Mouse (Mus musculus) lung, embryonic 16.5 days (tissue): ENCODE data around the gene Lims1. TPM values are rescaled to one million over a fixed set of nuclear protein-coding genes. Genes with fewer than 3 reads are reported as not detected.
"Not testable (repeated sequence)": the region's sequence is repeated elsewhere in the genome, so short reads cannot be mapped to it uniquely, and the experiment has no call there.

Experiments
- ATAC-seq: fragments of 200-750 bp; cut with Nextera tagmentation; 2 replicates; pipeline ENCODE4 v1.8.0; 2017; ENCODE audit warnings: low read depth, mild to moderate bottlenecking, moderate library complexity
- H3K27ac ChIP-seq: fragments of 300-500 bp; sonication (generic); 2 replicates; pipeline ENCODE4 v1.5.1; 2014; ENCODE audit warnings: mild to moderate bottlenecking, control low read depth, low read length
- H3K27me3 ChIP-seq: fragments of 300-500 bp; sonication (generic); 2 replicates; pipeline ENCODE4 v1.6.1; 2014; ENCODE audit warnings: low read depth, low read length, mixed read lengths; ENCODE audit not compliant: control insufficient read depth, insufficient read depth
- H3K36me3 ChIP-seq: fragments of 300-500 bp; sonication (generic); 2 replicates; pipeline ENCODE4 v1.6.1; 2014; ENCODE audit warnings: low read length; ENCODE audit not compliant: control insufficient read depth, insufficient read depth
- H3K4me1 ChIP-seq: fragments of 300-500 bp; sonication (generic); replicated peaks from 2 replicates; pipeline ENCODE4 v1.6.1; 2014; ENCODE audit warnings: low read length, mixed read lengths; ENCODE audit not compliant: control insufficient read depth, insufficient read depth
- H3K4me2 ChIP-seq: fragments of 300-500 bp; sonication (generic); 2 replicates; pipeline ENCODE4 v1.6.1; 2014; ENCODE audit warnings: low read depth, low read length, control low read depth
- H3K4me3 ChIP-seq: fragments of 300-500 bp; sonication (generic); 2 replicates; pipeline ENCODE4 v1.5.1; 2014; ENCODE audit warnings: mild to moderate bottlenecking, low read length, control low read depth
- H3K9ac ChIP-seq: fragments of 300-500 bp; sonication (generic); 2 replicates; pipeline ENCODE4 v1.6.1; 2014; ENCODE audit warnings: low read length, control low read depth
- H3K9me3 ChIP-seq: fragments of 300-500 bp; sonication (generic); 2 replicates; pipeline ENCODE4 v1.6.1; 2016; ENCODE audit warnings: low read length; ENCODE audit not compliant: control insufficient read depth
- WGBS: fragments of 180-500 bp; shearing (Covaris S2); extraction: QIAGEN DNeasy Blood & Tissue Kit; methylation state at CpG from one replicate; pipeline ENCODE4 v1.1.7; 2014; 5-methylcytosine and 5-hydroxymethylcytosine counted together
- polyA plus RNA-seq: library from polyadenylated mRNA; unstranded; fragments of >200 nt; fragmentation: Nextera tagmentation; extraction: Ambion mirVana; gene quantifications from 2 replicates; pipeline ENCODE4 v1.2.1, GENCODE M21; 2015

The Lims1 gene
- polyA plus RNA-seq, 1 experiment from 2014 or later = 237 TPM

DNA sequence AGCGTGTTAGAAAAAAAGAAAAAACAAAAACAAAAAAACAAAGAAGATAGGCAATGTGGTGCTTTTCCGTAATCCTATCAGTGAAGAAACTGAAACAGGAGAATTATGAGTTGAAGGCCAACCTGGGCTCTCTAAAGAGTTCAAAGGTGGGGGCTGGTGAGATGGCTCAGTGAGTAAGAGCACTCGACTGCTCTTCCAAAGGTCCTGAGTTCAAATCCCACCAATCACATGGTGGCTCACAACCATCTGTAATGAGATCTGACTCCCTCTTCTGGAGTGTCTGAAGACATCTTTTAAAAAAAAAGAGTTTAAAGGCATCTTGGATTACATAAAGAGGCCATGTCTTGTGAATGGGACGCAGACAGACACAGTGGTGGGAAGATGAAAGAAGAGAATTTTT is 13.8 kb downstream of the Lims1 start:
- H3K4me3 ChIP-seq, H3K27me3 ChIP-seq, H3K9ac ChIP-seq, H3K36me3 ChIP-seq, H3K9me3 ChIP-seq, H3K4me2 ChIP-seq, ATAC-seq: not testable (repeated sequence)
- Histone ChIP-seq H3K27ac (peak overlapping the region; percentile 86), H3K4me1 (peaks cover 25% of the 10 kb centered on the region)
- 84% methylated on average over 4 of the region's 4 CpGs for WGBS

DNA sequence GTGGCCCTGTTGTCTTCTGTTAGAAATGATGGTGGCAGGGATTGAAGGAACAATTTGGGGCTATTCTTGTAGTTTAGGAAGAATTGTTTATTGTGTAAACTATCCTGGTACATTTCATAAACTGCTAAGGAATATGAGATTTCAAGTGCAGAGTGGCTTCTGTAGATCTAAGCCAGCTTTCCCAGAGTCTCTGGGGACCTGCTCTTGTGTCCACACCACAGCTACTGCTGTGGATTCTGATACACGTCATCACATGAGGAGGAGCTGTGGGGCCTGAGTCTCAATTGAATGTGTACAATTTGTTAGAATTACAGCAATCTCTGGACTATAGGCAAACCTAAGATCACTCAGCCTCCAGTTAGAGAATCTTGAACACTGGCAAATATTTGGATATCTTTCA is 15.3 kb downstream of the Lims1 start:
- no peaks in the 10 kb centered on the region for H3K9me3 ChIP-seq
- H3K4me2 ChIP-seq = no peak overlapping the region
- H3K4me3 ChIP-seq = no peak overlapping the region
- no peak for ATAC-seq
- 23% methylated on average over 1 of the region's 1 CpGs for WGBS
- peaks cover 37% of the 10 kb centered on the region for H3K4me1 ChIP-seq
- H3K36me3 ChIP-seq = 0 out of 2 replicates have a peak, but pooled peaks cover 2% of the 10 kb centered on the region
- peak overlapping the region; percentile 69 for H3K27ac ChIP-seq
- no peaks in the 10 kb centered on the region for H3K27me3 ChIP-seq
- H3K9ac ChIP-seq = no peak overlapping the region

DNA sequence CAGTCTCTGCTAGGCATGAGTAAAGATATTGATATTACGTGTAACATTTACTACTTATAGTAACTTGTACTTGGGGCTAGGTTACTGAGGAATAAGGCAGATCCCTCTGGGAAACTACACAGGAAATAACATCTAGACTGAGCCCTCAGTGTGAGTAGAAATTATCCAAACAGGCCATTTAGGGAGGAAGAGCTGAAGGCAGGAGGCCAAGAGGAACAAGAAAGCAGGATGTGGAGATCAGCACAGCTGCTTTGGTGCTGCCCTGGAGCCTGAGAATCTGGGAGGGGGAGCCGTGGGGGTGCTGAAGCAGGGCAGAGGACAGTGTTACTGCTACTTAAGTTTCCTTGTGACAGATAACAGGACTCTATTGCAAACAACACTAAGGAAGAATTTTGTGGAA is 18.4 kb downstream of the Lims1 start:
- ATAC-seq = peak; percentile 95
- peaks cover 31% of the 10 kb centered on the region for H3K4me1 ChIP-seq

DNA sequence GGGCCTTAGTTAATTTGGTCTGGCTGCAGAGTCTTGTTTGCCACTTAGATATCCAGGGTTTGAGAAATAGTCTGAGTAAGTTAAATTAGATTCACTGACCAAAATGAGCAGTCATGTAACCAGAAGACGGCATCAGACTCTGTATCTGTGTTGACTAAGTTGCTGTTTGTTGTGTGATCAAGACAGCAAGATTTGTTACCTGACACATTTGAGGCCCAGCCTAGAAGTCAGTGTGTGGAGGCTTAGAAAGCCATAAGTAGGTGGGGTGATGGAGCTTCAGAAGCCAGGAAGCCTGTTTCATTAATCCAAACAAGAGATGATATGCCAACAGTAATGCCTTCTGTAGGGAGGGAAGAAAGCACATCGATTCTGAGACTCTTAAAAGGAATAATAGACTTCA is 18.9 kb downstream of the Lims1 start:
- ATAC-seq = peak; percentile 31
- H3K4me2 ChIP-seq = no peak overlapping the region
- H3K9me3 ChIP-seq = no peaks in the 10 kb centered on the region
- no peaks in the 10 kb centered on the region for H3K27me3 ChIP-seq
- peak overlapping the region; percentile 96 for H3K27ac ChIP-seq
- H3K4me3 ChIP-seq = no peak overlapping the region
- WGBS = 26% methylated on average over 2 of the region's 2 CpGs
- 0 out of 2 replicates have a peak, but pooled peaks cover 2% of the 10 kb centered on the region for H3K36me3 ChIP-seq
- peaks cover 29% of the 10 kb centered on the region for H3K4me1 ChIP-seq
- no peak overlapping the region for H3K9ac ChIP-seq

More for the DNA sequence above, 18.4 kb downstream of the Lims1 start:
- 0 out of 2 replicates have a peak, but pooled peaks cover 2% of the 10 kb centered on the region for H3K36me3 ChIP-seq
- peak overlapping the region; percentile 96 for H3K27ac ChIP-seq
- H3K4me3 ChIP-seq = no peak overlapping the region
- no peak overlapping the region for H3K9ac ChIP-seq
- H3K9me3 ChIP-seq = no peaks in the 10 kb centered on the region
- no peak overlapping the region for H3K4me2 ChIP-seq
- no peaks in the 10 kb centered on the region for H3K27me3 ChIP-seq
- 17% methylated on average over 2 of the region's 2 CpGs for WGBS

DNA sequence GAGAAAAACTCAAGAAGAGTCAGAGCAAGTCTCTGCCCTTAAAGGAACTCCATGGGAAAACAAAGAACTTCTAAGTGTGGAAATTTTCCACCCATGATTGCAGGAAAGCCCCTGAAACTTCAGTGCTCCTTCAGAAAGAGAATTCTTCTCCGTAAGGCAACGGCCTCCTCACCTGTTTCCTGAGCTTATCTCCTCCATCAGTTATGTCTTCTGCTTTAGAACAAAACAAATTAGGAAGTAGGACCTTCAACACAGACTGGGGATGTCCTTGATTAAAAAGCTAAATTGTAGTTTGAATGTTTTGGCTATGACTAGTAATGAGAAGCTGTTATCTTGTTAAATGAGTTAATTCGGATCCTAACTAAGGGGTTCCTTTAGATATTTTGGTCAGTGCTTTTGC is 20.3 kb downstream of the Lims1 start:
- H3K9ac ChIP-seq = no peak overlapping the region
- no peaks in the 10 kb centered on the region for H3K9me3 ChIP-seq
- peaks cover 24% of the 10 kb centered on the region for H3K4me1 ChIP-seq
- no peak overlapping the region for H3K4me3 ChIP-seq
- 81% methylated on average over 3 of the region's 3 CpGs for WGBS
- no peaks in the 10 kb centered on the region for H3K27me3 ChIP-seq
- no peak overlapping the region for H3K4me2 ChIP-seq
- no peak for ATAC-seq
- H3K36me3 ChIP-seq = 0 out of 2 replicates have a peak, but pooled peaks cover 2% of the 10 kb centered on the region
- peak overlapping the region; percentile 96 for H3K27ac ChIP-seq

DNA sequence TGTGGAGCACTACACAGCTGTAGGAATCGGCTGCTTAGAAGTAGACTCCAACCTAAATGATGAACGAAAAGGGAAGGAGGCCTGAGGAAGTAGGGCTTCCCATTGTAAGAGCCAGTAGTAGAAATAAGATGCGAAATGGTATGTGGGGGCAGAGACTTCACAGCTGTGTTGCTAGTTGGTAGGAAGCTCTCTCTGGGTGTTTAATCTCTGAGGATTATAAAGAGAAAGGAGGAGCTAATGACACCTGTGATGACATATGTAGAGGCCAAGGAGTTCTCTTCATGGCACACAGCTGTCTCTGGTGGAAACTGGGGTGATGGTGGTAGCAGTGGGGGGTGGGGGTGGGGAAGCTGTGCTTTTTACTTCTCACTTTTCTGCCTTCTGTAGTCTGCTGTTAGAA is 27.3 kb downstream of the Lims1 start:
- Histone ChIP-seq H3K27me3 (no peaks in the 10 kb centered on the region), H3K9ac (no peak overlapping the region), H3K36me3 (no peaks in the 10 kb centered on the region), H3K9me3 (no peaks in the 10 kb centered on the region), H3K4me3 (no peak overlapping the region), H3K4me1 (peaks cover 9% of the 10 kb centered on the region; the same call in 1 of the 2 replicates), H3K4me2 (no peak overlapping the region), H3K27ac (0 out of 2 replicates have a peak overlapping the region, but pooled peaks have one; percentile 17)
- 83% methylated on average over 3 of the region's 3 CpGs for WGBS
- no peak for ATAC-seq

DNA sequence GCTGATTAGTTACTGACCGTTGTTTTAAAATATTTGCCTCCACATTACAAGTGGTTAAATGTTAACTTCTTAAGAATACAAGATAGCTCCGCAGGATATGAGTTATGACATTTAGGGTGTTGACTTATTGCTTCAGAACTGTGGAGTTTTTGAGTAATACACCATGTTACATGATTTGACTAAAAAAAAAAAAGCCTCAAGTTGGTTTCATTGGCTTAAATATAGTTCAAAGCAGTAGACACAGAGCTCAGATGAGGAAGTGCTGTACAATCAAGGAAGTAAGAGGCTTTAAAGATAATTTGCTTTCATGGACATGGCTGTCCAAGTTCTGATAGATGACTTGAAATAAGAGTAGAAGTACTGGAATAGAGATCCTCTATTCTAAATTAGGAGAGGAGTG is 28.4 kb downstream of the Lims1 start:
- no peak for ATAC-seq
- no peak overlapping the region for H3K4me3 ChIP-seq
- H3K9me3 ChIP-seq = no peaks in the 10 kb centered on the region
- peaks cover 10% of the 10 kb centered on the region; the same call in 1 of the 2 replicates for H3K4me1 ChIP-seq
- WGBS = 40% methylated on average over 2 of the region's 2 CpGs
- no peak overlapping the region for H3K27ac ChIP-seq
- H3K36me3 ChIP-seq = no peaks in the 10 kb centered on the region
- no peak overlapping the region for H3K4me2 ChIP-seq
- no peaks in the 10 kb centered on the region for H3K27me3 ChIP-seq
- no peak overlapping the region for H3K9ac ChIP-seq

DNA sequence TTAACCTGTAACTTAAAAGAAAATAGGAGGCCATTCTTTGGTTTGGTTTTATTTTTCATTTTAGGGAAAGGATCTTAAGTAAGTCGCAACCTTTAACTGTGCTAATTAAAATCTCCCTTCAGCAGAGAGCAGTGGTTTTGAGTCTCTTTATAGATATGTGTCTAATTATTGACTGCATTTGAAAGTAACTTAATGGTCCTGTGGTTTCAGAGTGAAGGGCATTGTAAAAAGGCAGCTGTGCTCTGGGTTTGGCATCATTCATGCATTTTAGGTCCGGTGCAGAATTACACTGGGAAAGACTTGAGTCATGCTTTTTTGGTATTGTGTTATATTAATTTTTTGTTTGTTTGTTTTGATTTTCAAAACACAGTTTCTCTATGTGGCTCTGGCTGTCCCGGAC is 29.1 kb downstream of the Lims1 start:
- H3K4me3 ChIP-seq = no peak overlapping the region
- WGBS = 88% methylated on average over 3 of the region's 3 CpGs
- no peak overlapping the region for H3K4me2 ChIP-seq
- no peak for ATAC-seq
- H3K9me3 ChIP-seq = no peaks in the 10 kb centered on the region
- no peaks in the 10 kb centered on the region for H3K36me3 ChIP-seq
- peaks cover 10% of the 10 kb centered on the region; the same call in 1 of the 2 replicates for H3K4me1 ChIP-seq
- H3K27ac ChIP-seq = no peak overlapping the region
- H3K9ac ChIP-seq = no peak overlapping the region
- H3K27me3 ChIP-seq = no peaks in the 10 kb centered on the region

DNA sequence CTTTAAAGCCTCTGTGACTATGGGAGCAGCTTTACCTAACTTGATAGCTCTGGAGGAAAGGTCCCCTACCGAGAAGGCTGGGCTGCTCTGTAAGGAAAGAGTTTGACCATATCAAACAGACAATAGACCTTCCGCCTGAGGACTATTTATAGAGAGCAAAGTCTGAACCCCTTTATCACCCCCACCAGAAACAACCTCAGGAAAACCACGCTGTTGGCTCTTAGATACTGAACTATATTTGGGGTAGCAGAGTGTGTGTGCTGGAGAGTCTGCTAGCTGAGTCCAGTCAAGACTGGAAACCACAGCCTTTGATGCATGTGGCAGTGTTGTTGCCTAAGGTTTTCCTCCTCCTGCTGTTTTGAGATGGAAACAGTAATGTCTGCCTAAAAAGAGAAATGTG is 31.3 kb downstream of the Lims1 start:
- H3K36me3 ChIP-seq = no peaks in the 10 kb centered on the region
- H3K9me3 ChIP-seq = no peaks in the 10 kb centered on the region
- ATAC-seq = peak; percentile 51
- H3K4me1 ChIP-seq = peaks cover 10% of the 10 kb centered on the region; the same call in 1 of the 2 replicates
- no peak overlapping the region for H3K4me3 ChIP-seq
- H3K27me3 ChIP-seq = no peaks in the 10 kb centered on the region
- H3K27ac ChIP-seq = peak overlapping the region; percentile 44; the same call in 1 of the 2 replicates
- 50% methylated on average over 3 of the region's 3 CpGs for WGBS
- H3K9ac ChIP-seq = no peak overlapping the region
- H3K4me2 ChIP-seq = no peak overlapping the region

DNA sequence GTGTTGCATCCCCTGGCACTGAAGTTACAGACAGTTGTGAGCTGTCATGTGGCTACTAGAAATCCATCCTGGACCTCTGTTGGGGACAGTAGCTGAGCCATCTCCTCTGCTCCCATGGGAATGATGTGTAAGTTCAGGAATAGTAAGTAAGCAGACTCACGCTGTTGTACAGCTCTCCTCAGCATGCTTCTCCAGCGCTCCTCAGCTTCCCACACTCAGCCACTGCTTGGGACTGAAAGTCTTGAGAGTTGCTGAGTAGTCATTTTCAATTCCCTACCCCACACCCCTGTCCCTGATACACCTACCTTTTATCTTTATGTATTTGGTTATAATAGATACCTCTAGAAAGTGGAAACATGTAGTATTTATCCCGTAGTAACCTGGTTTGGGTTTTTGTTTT is 33.2 kb downstream of the Lims1 start:
- H3K27ac ChIP-seq = no peak overlapping the region
- ATAC-seq = no peak
- no peaks in the 10 kb centered on the region for H3K9me3 ChIP-seq
- 86% methylated on average over 3 of the region's 3 CpGs for WGBS
- peaks cover 10% of the 10 kb centered on the region for H3K4me1 ChIP-seq
- no peak overlapping the region for H3K9ac ChIP-seq
- H3K4me3 ChIP-seq = no peak overlapping the region
- H3K27me3 ChIP-seq = no peaks in the 10 kb centered on the region
- no peaks in the 10 kb centered on the region for H3K36me3 ChIP-seq
- H3K4me2 ChIP-seq = no peak overlapping the region
